Mouse (Mus musculus): Measurements from ENCODE around the gene Xlr.
"Not testable (repeated sequence)": the region's sequence is repeated elsewhere in the genome, so short reads cannot be mapped to it uniquely, and the experiment has no call there.

The Xlr gene

DNA sequence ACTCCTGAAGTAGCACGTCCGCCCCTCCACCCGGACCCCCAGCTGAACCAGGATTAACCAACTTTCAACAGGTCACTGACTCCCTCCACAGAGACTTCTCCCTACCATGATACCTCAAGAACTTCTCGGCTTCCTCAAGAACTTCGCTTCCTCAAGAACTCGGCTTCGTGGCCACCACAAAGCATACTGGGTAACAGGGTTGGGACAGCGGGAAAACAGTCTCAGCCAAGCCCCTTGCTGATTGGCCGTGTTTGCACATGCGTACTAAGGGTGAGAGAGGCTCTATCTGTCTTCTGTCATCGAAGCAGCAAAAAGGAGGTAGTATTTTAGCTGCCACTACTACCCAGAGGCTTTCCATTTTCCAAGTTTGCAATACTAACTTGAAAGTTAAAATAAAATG lies at the start of gene Xlr:
Gene Xlr (minus strand): TSS at position 188 of the 400 bp plus-strand sequence.
- DNase-seq, result not testable (repeated sequence)

DNA sequence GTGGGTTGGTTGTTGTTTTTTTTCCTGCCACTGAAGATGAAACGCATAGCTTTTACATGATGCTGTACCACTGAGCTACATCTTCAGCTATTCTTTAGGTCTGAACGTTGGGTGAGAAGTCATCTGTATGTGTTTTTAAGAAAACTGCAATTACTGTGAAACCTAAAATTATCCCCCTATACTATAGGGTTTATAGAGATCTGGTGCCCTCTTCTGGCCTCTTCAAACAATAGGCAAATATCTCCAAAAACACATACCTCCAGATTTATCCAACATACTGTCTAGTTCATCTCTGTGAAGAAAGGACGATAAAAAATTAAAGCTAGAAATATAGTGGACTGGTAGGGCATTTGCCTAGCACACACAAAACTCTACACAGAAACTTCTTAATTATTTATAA lies 1.6 kb upstream of the Xlr start:
- DNase-seq, result no peak

DNA sequence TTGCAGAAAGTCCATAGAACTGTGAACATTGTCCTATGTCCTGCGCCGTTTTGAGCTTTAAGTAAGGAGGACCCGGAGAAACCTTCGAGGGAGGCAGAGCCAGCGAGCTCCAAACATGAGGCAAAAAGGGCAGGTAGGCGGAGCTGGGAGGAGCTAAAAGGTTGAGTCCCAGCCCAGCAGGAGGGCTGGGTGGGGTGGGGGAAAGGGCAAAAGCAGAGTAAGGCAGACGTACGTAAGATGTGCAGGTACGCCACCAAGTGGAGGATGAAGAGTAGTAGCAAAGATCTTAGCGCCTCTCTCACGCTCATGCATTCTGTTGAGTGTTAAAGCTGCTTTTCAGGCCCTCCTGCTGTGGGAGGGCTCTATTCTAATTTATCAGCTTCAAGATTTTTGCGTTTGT lies 21.2 kb downstream of the Xlr start, which contains the start of gene Zfp36l3:
Gene Zfp36l3 (minus strand): TSS at position 119 of the 400 bp plus-strand sequence.
- no peak for DNase-seq

DNA sequence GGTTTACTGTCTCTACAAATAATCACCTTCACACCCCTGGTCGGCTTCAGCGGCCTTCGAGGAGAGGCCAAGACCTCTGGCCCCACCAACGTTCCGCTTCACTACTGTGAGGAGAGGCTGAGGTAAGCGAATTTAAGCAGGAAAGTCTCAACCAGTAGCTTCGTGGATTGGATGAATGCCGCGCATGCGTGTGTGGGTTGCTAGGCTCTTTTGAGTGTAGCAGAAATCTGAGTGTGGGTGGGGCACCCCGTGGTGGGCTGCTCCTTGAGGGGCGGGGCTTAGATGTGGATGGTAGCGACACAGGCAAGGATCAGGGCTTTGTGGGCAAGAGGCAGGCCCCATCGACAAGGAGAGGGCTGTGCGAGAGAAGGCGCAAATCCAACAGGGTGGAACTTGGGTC lies 39.8 kb downstream of the Xlr start, which contains the start of gene 1700013H16Rik:
Gene 1700013H16Rik (minus strand): TSS at position 96 of the 400 bp plus-strand sequence.
- DNase-seq, result no peak

DNA sequence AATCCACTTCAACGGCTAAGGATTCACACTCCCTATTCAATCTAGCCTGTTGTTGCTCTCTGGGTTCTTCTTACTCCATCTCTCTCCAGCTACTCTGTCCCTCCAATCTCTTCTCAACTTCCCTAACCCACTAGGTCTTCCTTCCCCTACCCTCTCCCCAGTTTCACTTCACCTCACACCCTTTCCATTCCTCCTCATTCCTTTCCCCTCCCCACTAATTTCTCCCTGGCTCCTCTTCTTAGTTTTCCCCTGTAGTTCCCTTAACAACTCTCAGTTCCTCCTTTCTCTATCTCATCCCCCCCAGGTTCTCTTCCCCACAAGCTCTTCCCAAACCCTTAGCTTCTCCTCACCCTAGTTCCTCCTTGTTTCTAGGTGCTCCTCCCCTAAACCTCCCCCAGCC lies 44.7 kb downstream of the Xlr start:
- no peak for DNase-seq

DNA sequence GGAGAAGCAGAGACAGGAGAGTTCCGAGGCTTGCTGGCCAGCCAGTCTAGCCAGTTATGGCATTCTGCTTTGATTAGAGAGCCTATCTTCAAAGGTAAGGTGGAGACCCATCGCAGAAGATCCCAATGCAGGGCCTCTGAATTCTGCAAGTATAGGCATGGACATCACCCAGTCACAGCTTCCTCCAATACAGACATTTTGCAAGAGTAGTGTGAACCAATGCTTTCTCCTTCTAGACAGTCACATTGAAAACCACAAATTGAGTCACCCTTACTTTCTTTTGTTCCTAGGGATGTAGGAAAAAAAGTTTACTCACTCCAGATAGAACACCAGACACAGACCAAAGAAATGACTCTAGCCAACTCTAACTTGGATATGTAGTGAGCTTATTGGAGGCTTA lies 68.5 kb downstream of the Xlr start:
- DNase-seq, result no peak
